Mouse (Mus musculus): Measurements from ENCODE around the gene Impg1.

Impg1 gene

GRCm38 (mm10) chr9:80465381-80465780 is at the start of gene Impg1:
TSS of gene Impg1 (minus strand) at chr9:80465481.
- no peak for DNase-seq (ENCODE audit: low spot score in 2 of 2)

GRCm38 (mm10) chr9:80509464-80510153 is 44.3 kb upstream of the Impg1 start:
- DNase-seq (ENCODE audit: low spot score in 2 of 2): no peak

GRCm38 (mm10) chr9:80504496-80505012 is 39.3 kb upstream of the Impg1 start:
- DNase-seq (ENCODE audit: low spot score in 2 of 2): no peak

GRCm38 (mm10) chr9:80491591-80491990 is 26.3 kb upstream of the Impg1 start:
- DNase-seq (ENCODE audit: low spot score in 2 of 2): no peak

- no peak for DNase-seq (ENCODE audit: low spot score in 2 of 2)
These were observed 4.9 kb downstream of the Impg1 start for GRCm38 (mm10) chr9:80460420-80460819.

- DNase-seq (ENCODE audit: low spot score in 2 of 2): no peak
These were observed 14.6 kb downstream of the Impg1 start for GRCm38 (mm10) chr9:80450467-80451261.

- no peak for DNase-seq (ENCODE audit: low spot score in 2 of 2)
These were observed 24.1 kb downstream of the Impg1 start for GRCm38 (mm10) chr9:80441096-80441710.

GRCm38 (mm10) chr9:80391404-80391803 is 73.9 kb downstream of the Impg1 start:
- no peak for DNase-seq (ENCODE audit: low spot score in 2 of 2)

- no peak for DNase-seq (ENCODE audit: low spot score in 2 of 2)
These were observed 74.3 kb downstream of the Impg1 start for GRCm38 (mm10) chr9:80391002-80391401.

- DNase-seq (ENCODE audit: low spot score in 2 of 2): no peak
These were observed 77.4 kb downstream of the Impg1 start for GRCm38 (mm10) chr9:80387890-80388289.

GRCm38 (mm10) chr9:80386492-80386891 is 78.8 kb downstream of the Impg1 start:
- no peak for DNase-seq (ENCODE audit: low spot score in 2 of 2)

- no peak for DNase-seq (ENCODE audit: low spot score in 2 of 2)
These were observed 79.3 kb downstream of the Impg1 start for GRCm38 (mm10) chr9:80386000-80386399.

- no peak for DNase-seq (ENCODE audit: low spot score in 2 of 2)
These were observed 82.6 kb downstream of the Impg1 start for GRCm38 (mm10) chr9:80382711-80383110.

- no peak for DNase-seq (ENCODE audit: low spot score in 2 of 2)
These were observed 85.1 kb downstream of the Impg1 start for GRCm38 (mm10) chr9:80380078-80380645.

- DNase-seq (ENCODE audit: low spot score in 2 of 2): no peak
These were observed 91.2 kb downstream of the Impg1 start for GRCm38 (mm10) chr9:80374100-80374499.

- no peak for DNase-seq (ENCODE audit: low spot score in 2 of 2)
These were observed 92.0 kb downstream of the Impg1 start for GRCm38 (mm10) chr9:80373304-80373739.

GRCm38 (mm10) chr9:80368636-80369035 is 96.6 kb downstream of the Impg1 start:
- no peak for DNase-seq (ENCODE audit: low spot score in 2 of 2)

- no peak for DNase-seq (ENCODE audit: low spot score in 2 of 2)
These were observed 97.6 kb downstream of the Impg1 start for GRCm38 (mm10) chr9:80367520-80368204.

- DNase-seq (ENCODE audit: low spot score in 2 of 2): no peak
These were observed 105.2 kb downstream of the Impg1 start for GRCm38 (mm10) chr9:80360063-80360462.

GRCm38 (mm10) chr9:80351678-80352331 is 113.5 kb downstream of the Impg1 start:
- DNase-seq (ENCODE audit: low spot score in 2 of 2): no peak

- no peak for DNase-seq (ENCODE audit: low spot score in 2 of 2)
These were observed 114.0 kb downstream of the Impg1 start for GRCm38 (mm10) chr9:80351295-80351677.
